Mouse (Mus musculus) embryonic facial prominence, embryonic 11.5 days (tissue): ENCODE results near the gene Ets2. TPM values are rescaled to one million over a fixed set of nuclear protein-coding genes. Genes with fewer than 3 reads are reported as not detected.

ENCODE experiments used
- ATAC-seq: fragments of 200-750 bp; cut with Nextera tagmentation; replicated peaks from 2 replicates; pipeline ENCODE4 v1.8.0; 2017; ENCODE audit warnings: low read depth; ENCODE audit not compliant: insufficient number of reproducible peaks, low FRiP score, low TSS enrichment
- DNase-seq: peaks from one replicate; pipeline ENCODE4 v3.0.0-alpha.2; 2015; ENCODE audit warnings: low spot score
- H3K27ac ChIP-seq: fragments of 300-500 bp; sonication (generic); replicated peaks from 2 replicates; pipeline ENCODE4 v1.5.1; 2014; ENCODE audit warnings: mild to moderate bottlenecking, low read depth, low read length, control low read depth
- H3K27me3 ChIP-seq: fragments of 300-500 bp; sonication (generic); 2 replicates; pipeline ENCODE4 v1.6.1; 2014; ENCODE audit warnings: mild to moderate bottlenecking, low read length, moderate library complexity, mixed read lengths; ENCODE audit not compliant: control insufficient read depth, insufficient read depth
- H3K36me3 ChIP-seq: fragments of 300-500 bp; sonication (generic); replicated peaks from 2 replicates; pipeline ENCODE4 v1.6.1; 2014; ENCODE audit warnings: low read depth, mild to moderate bottlenecking, low read length, moderate library complexity, mixed read lengths; ENCODE audit not compliant: control insufficient read depth, insufficient read depth
- H3K4me1 ChIP-seq: fragments of 300-500 bp; sonication (generic); 2 replicates; pipeline ENCODE4 v1.6.1; 2014; ENCODE audit warnings: low read length, mixed read lengths; ENCODE audit not compliant: control insufficient read depth, insufficient read depth
- H3K4me2 ChIP-seq: fragments of 300-500 bp; sonication (generic); 2 replicates; pipeline ENCODE4 v1.6.1; 2014; ENCODE audit warnings: low read depth, mild to moderate bottlenecking, control low read depth, low read length, moderate library complexity
- H3K4me3 ChIP-seq: fragments of 300-500 bp; sonication (generic); 2 replicates; pipeline ENCODE4 v1.5.1; 2014; ENCODE audit warnings: low read depth, low read length, control low read depth
- H3K9ac ChIP-seq: fragments of 300-500 bp; sonication (generic); replicated peaks from 2 replicates; pipeline ENCODE4 v1.6.1; 2014; ENCODE audit warnings: mild to moderate bottlenecking, control low read depth, low read length
- H3K9me3 ChIP-seq: fragments of 300-500 bp; sonication (generic); replicated peaks from 2 replicates; pipeline ENCODE4 v1.6.1; 2016; ENCODE audit warnings: mild to moderate bottlenecking, low read length, inconsistent platforms, mixed read lengths; ENCODE audit not compliant: control insufficient read depth
- WGBS: fragments of 180-500 bp; shearing (Covaris S2); extraction: QIAGEN DNeasy Blood & Tissue Kit; methylation state at CpG from one replicate; pipeline ENCODE4 v1.1.7; 2014; 5-methylcytosine and 5-hydroxymethylcytosine counted together
- polyA plus RNA-seq: library from polyadenylated mRNA; unstranded; fragments of >200 nt; fragmentation: Nextera tagmentation; extraction: Ambion mirVana; gene quantifications from 2 replicates; pipeline ENCODE4 v1.2.1, GENCODE M21; 2014

Ets2 gene
- polyA plus RNA-seq, 1 experiment from 2014 or later: 35.4 TPM

DNA sequence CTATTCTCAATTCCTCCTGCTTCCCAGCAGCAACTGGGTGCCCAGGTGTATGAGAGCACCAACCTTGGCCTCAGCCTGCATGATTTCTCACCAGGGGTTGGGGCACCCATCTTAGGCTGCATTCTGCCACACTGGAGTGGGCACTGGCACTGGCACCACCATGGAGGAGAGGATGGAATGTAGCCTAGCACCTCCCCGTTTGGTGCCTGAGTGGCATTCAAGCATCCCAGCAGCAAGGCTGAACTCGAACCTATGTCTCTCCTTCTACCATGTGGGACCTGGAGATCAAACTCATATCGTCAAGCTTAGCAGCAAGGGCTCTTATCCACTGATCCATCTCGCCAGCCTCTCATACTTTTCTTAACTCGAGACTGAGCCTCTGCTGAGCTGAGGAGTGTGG lies 22.9 kb downstream of the Ets2 start:
- no peak for DNase-seq
- Histone ChIP-seq H3K9me3 (no peaks in the 10 kb centered on the region), H3K27me3 (no peaks in the 10 kb centered on the region), H3K36me3 (peaks cover 4% of the 10 kb centered on the region), H3K27ac (no peak overlapping the region), H3K4me3 (no peak overlapping the region), H3K9ac (no peak overlapping the region), H3K4me1 (no peaks in the 10 kb centered on the region), H3K4me2 (no peak overlapping the region)
- no peak for ATAC-seq
- WGBS: 83% methylated on average over 5 of the region's 5 CpGs

DNA sequence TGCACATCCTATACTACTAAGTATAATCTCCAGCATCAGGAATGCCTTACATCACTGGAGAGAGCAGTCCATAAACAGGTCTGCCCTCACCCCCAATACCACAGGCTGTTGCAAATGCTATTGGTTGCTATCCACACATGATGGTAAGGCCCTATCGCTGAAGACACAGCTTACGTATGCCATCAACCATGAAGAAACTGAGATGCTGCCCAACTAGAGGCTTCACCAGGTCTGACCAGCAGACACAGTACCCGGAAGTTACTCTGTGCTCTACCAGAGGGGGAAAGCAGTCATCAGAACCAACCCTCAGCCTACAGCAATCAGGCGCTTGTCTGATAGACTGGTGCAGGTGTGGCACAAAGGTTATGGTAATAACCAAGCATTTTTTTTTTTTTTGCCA lies 24.9 kb downstream of the Ets2 start:
- DNase-seq (no peak), ATAC-seq (no peak)
- H3K36me3 ChIP-seq: no peaks in the 10 kb centered on the region
- no peak overlapping the region for H3K4me3 ChIP-seq
- no peak overlapping the region for H3K9ac ChIP-seq
- H3K9me3 ChIP-seq: no peaks in the 10 kb centered on the region
- WGBS: 92% methylated on average over 4 of the region's 4 CpGs
- H3K27ac ChIP-seq: no peak overlapping the region
- H3K27me3 ChIP-seq: no peaks in the 10 kb centered on the region
- H3K4me2 ChIP-seq: no peak overlapping the region
- H3K4me1 ChIP-seq: no peaks in the 10 kb centered on the region

DNA sequence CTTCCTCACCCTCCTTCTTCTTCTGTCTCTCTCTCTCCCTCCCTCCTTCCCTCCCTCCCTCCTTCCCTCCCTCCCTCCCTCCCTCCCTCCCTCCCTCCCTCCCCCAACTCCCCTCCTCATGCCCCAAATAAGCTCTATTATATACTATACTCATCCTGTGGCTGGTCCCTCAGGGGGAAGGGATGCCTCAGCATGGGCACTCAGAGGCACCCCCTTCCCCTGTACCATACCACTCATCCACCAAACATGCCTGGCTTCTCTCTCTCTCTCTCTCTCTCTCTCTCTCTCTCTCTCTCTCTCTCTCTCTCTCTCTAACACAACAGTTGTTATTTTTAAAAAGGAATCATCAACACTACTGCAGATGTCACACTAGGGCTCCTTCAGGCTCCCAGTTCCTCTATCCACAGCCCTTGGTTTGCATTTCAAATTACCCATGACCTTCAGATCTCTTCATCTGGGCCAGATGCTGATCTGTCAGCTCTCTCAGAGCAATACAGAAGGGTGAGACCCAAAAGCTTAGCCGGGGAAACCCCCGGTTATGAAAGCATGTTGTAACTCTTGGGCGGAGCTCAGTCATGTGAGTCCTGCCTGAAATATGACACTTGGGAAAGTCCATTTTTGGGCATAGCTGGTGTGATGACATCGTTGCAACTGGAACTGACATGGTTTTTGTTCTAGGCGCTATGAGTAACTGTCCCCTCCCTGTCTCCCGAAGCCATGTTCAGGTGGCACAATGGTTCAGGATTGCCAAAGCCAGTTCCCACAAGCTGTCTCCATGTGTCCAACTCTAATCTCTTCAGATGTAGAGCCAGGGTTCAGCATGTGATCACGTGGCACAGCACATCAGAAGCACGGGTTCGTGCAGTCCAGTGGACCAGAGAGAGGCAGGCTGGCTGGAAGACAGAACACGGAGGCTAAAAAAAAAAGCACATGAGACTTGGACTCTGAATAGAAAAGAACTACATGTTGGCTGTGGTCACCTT lies 26.9 kb downstream of the Ets2 start:
- no peak overlapping the region for H3K4me2 ChIP-seq
- no peak for ATAC-seq

DNA sequence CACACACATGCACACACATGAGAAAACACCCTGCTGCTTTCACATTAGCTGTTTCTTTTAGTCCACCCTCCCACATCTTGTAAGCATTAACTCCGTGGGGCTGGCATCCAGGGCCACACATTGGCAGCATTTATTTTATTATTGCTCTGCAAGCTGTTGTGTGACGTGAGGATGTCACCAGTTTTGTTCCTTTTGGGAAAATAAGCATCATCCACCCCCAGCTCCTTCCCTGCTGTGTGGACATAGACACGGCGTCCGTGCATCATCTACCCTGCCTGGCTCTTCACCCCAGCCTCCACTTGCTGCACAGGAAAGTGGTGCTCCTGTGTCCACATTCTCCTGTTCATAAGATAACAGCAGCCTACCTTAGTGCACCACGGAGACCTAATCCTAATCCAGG lies 27.9 kb downstream of the Ets2 start:
- H3K4me3 ChIP-seq: no peak overlapping the region
- H3K4me2 ChIP-seq: no peak overlapping the region
- no peak overlapping the region for H3K9ac ChIP-seq
- no peaks in the 10 kb centered on the region for H3K27me3 ChIP-seq
- no peaks in the 10 kb centered on the region for H3K4me1 ChIP-seq
- no peaks in the 10 kb centered on the region for H3K36me3 ChIP-seq
- no peaks in the 10 kb centered on the region for H3K9me3 ChIP-seq
- 73% methylated on average over 6 of the region's 6 CpGs for WGBS
- ATAC-seq: no peak
- no peak for DNase-seq
- H3K27ac ChIP-seq: no peak overlapping the region

More for the DNA sequence above, 26.9 kb downstream of the Ets2 start:
- Histone ChIP-seq H3K36me3 (no peaks in the 10 kb centered on the region), H3K27ac (no peak overlapping the region), H3K4me3 (no peak overlapping the region), H3K27me3 (no peaks in the 10 kb centered on the region), H3K4me1 (no peaks in the 10 kb centered on the region), H3K9ac (no peak overlapping the region), H3K9me3 (no peaks in the 10 kb centered on the region)
- WGBS: 72% methylated on average over 10 of the region's 10 CpGs
- DNase-seq: peak; percentile 48

DNA sequence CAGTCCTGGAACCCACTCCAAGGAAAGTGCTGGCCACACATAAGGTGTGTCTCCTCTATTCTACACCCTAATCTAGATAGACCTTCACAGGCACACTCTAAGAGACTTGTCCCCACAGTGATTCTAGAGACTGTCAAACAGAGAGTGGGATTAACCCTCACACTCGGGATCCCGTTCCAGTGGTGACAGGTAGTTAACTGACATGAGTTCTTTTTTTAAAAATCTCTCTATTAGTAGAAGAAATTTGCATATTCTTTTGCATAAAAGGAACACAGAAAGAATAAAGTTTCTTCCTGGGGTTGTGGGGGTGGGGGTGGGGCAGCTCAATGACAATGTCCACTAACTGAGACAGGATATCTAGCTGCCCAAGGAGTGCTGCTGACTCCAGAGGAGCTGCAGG lies 32.9 kb downstream of the Ets2 start:
- Histone ChIP-seq H3K9me3 (no peaks in the 10 kb centered on the region), H3K4me2 (no peak overlapping the region), H3K27me3 (no peaks in the 10 kb centered on the region), H3K4me3 (no peak overlapping the region), H3K36me3 (no peaks in the 10 kb centered on the region), H3K27ac (no peak overlapping the region), H3K4me1 (no peaks in the 10 kb centered on the region), H3K9ac (no peak overlapping the region)
- WGBS: 84% methylated on average over 2 of the region's 2 CpGs
- DNase-seq: no peak
- no peak for ATAC-seq

DNA sequence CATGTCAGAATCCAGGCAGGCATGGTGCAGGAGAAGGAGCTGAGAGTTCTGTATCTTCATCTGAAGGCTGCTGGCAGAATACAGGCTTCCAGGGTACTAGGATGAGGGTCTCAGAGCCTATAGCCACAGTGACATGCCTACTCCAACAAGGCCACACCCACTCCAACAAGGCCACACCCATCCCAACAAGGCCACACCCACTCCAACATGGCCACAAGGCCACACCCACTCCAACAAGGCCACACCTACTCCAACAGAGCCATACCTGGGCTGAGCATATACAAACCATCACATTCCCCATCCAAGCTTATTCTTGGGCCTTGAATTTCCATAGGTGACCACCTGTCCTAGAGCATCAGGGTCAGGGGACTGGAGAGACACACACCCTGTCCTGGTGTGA lies 34.2 kb downstream of the Ets2 start:
- Histone ChIP-seq H3K36me3 (no peaks in the 10 kb centered on the region), H3K27ac (no peak overlapping the region), H3K9ac (no peak overlapping the region), H3K27me3 (no peaks in the 10 kb centered on the region), H3K4me3 (no peak overlapping the region), H3K4me2 (no peak overlapping the region), H3K9me3 (no peaks in the 10 kb centered on the region), H3K4me1 (no peaks in the 10 kb centered on the region)
- ATAC-seq: no peak
- DNase-seq: no peak

DNA sequence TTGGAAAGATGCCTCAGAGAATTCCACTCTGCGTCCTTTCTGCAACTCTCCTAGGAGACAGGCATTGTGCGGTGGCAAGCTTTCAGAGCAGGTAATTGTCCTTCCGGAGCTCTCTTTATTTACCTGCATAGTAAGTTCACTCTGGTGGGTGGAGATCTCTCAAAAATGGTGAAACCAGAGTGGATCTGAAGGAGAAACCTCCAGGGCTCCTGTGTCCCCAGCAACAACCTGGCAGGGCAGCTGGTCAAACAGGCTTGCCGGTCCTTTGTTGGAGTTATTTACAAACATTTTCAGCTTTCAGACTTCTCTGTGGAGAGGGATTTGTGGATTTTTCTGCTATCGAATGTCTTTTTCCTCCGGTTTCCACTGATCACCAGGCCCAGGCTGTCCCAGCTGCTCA lies 34.6 kb downstream of the Ets2 start:
- no peak overlapping the region for H3K27ac ChIP-seq
- 68% methylated on average over 6 of the region's 6 CpGs for WGBS
- ATAC-seq: no peak

DNA sequence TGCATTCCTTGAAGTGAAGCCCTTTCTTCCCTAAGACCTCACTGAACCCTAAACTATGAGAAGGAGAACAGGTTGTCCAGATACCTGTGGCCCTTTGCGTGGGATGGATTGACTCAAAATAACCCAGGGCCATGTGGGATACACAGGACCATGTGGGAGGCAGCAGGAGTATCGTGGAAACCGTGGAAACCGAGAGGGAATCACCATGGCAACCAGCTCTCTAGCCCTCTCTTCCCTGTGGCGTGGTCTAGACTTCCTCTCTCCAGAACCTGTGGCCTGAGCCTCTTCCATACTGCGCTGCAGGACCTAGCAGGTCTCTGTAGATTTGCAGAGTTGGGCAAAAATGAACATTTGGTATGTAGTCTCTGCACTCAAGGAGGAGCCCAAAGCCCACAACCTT lies 37.6 kb downstream of the Ets2 start:
- no peak overlapping the region for H3K27ac ChIP-seq
- no peak overlapping the region for H3K4me3 ChIP-seq
- DNase-seq (peak; percentile 36), ATAC-seq (no peak)
- no peak overlapping the region for H3K4me2 ChIP-seq
- no peaks in the 10 kb centered on the region for H3K36me3 ChIP-seq
- WGBS: 67% methylated on average over 6 of the region's 6 CpGs
- no peaks in the 10 kb centered on the region for H3K4me1 ChIP-seq
- H3K9me3 ChIP-seq: no peaks in the 10 kb centered on the region
- H3K27me3 ChIP-seq: no peaks in the 10 kb centered on the region
- H3K9ac ChIP-seq: no peak overlapping the region

More for the DNA sequence above, 34.6 kb downstream of the Ets2 start:
- H3K4me1 ChIP-seq: no peaks in the 10 kb centered on the region
- no peaks in the 10 kb centered on the region for H3K36me3 ChIP-seq
- no peak overlapping the region for H3K4me2 ChIP-seq
- DNase-seq: no peak
- H3K9ac ChIP-seq: no peak overlapping the region
- H3K27me3 ChIP-seq: no peaks in the 10 kb centered on the region
- no peaks in the 10 kb centered on the region for H3K9me3 ChIP-seq
- no peak overlapping the region for H3K4me3 ChIP-seq
